In the genomic region with DNA sequence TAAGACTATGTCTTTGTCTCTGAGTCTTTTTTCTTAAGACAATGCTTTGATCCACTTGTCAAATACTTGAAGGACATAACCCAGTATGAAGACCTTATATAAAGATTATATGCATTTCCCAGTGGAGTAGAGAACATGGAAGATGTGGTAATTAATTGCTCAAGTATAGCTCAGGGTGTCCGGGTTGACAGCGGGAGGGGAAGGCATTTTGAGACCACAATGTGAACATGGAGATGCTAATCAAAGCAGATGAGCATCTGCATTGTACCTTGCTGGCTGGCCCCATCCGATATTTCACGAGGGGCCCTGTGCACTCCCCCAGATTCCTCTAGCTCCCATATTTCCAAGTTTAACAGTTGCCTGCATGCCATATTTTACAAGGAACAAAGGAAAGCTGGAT, we compare ENCODE assay signal across 14 mouse cellular contexts.
"Had no signal": no experiment of that assay in that cellular context is flagged by ENCODE, and none has a peak within 500 bp of the region (broad histone marks: within the 10 kb centered on the region; RNA-seq: fewer than 3 reads in every experiment).

No protein-coding gene starts in this region.

- DNase-seq: kidney, adult 11 months; kidney, adult 9 months; kidney, postnatal 36 days; layer of hippocampus, adult 9-11 months; layer of hippocampus, postnatal 36 days; lung, embryonic 14.5 days; lung, postnatal 14 days; thymus, postnatal 36 days had no signal

- H3K36me3 ChIP-seq: limb, embryonic 15.5 days; liver, embryonic 12.5 days; neural tube, embryonic 12.5 days had no signal

- H3K9me3 ChIP-seq: limb, embryonic 15.5 days; liver, embryonic 12.5 days; megakaryocyte, embryonic 14.5 days; neural tube, embryonic 12.5 days had no signal

- H3K4me3 ChIP-seq: limb, embryonic 15.5 days; liver, embryonic 12.5 days; megakaryocyte, embryonic 14.5 days; neural tube, embryonic 12.5 days had no signal

- H3K27me3 ChIP-seq: limb, embryonic 15.5 days; liver, embryonic 12.5 days; megakaryocyte, embryonic 14.5 days; neural tube, embryonic 12.5 days had no signal

- ATAC-seq: liver, embryonic 12.5 days had no signal

- H3K27ac ChIP-seq: kidney, postnatal 0 days; limb, embryonic 15.5 days; liver, embryonic 12.5 days; macrophage; neural tube, embryonic 12.5 days had no signal

- H3K4me1 ChIP-seq: limb, embryonic 15.5 days; liver, embryonic 12.5 days; megakaryocyte, embryonic 14.5 days; neural tube, embryonic 12.5 days had no signal

- H3K4me2 ChIP-seq: limb, embryonic 15.5 days; liver, embryonic 12.5 days; lung, embryonic 14.5 days; neural tube, embryonic 12.5 days had no signal

- H3K9ac ChIP-seq: limb, embryonic 15.5 days; liver, embryonic 12.5 days; lung, embryonic 14.5 days; neural tube, embryonic 12.5 days had no signal
